Mouse (Mus musculus): ENCODE results near the gene Vmn2r33. TPM values are rescaled to one million over a fixed set of nuclear protein-coding genes. Genes with fewer than 3 reads are reported as not detected.
"Not testable (repeated sequence)": the region's sequence is repeated elsewhere in the genome, so short reads cannot be mapped to it uniquely, and the experiment has no call there.

Vmn2r33 gene
- polyA plus RNA-seq (2017; shearing (Covaris generic)) = under 1 TPM in 1 of 2 experiments, not detected in 1; 0.18 TPM

DNA sequence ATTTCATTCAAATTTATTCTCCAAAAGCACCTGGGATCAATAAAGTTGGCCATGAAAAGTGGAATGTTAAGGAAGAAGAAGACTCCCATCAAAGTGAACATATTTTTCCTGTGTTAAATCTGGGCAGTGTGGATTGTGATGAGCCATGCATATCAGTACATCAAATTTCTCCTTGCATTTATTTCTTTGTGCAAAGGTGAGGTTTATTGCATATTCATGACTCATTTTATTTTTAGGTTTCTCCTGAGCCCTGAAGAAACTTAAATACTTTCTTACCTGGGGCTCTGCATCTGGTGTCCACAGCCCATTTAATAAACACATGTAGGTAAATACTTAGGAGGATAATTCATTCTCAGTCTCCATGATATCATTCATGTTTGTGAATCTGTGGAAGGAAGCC lies at the start of gene Vmn2r33:
Gene Vmn2r33 (minus strand): TSS at position 101 of the 400 bp plus-strand sequence.
- ATAC-seq = not testable (repeated sequence)

Other genes starting within 250 kb of the Vmn2r33 start
- gene Vmn2r30, start 229.2 kb downstream of the Vmn2r33 start, polyA plus RNA-seq (2017; shearing (Covaris generic)) = not detected
- gene Gm45783, start 192.2 kb downstream of the Vmn2r33 start, polyA plus RNA-seq (2017; shearing (Covaris generic)) = not detected
- gene Vmn2r31, start 167.1 kb downstream of the Vmn2r33 start, polyA plus RNA-seq (2017; shearing (Covaris generic)) = under 1 TPM in 1 of 2 experiments, not detected in 1; 0.11 TPM
- not detected for gene Vmn2r32, start 86.8 kb downstream of the Vmn2r33 start, polyA plus RNA-seq (2017; shearing (Covaris generic))
- not detected for gene Vmn2r34, start 122.7 kb upstream of the Vmn2r33 start, polyA plus RNA-seq (2017; shearing (Covaris generic))

All from activated CD4-positive, CD25-positive, alpha-beta regulatory T cell, adult 4 months (primary cell).